Mouse (Mus musculus) heart, postnatal 0 days (tissue): ENCODE measurements around the gene Zcwpw1.

Source experiments
- CTCF ChIP-seq: IDR thresholded peaks from 2 replicates; pipeline ENCODE4 v1.5.1; 2016; ENCODE audit warnings: antibody characterized with exemption, control low read depth, low read depth
- EP300 ChIP-seq: IDR thresholded peaks from 2 replicates; pipeline ENCODE4 v1.6.1; 2016; ENCODE audit warnings: antibody characterized with exemption, low read depth

- TF ChIP-seq CTCF: no peak
- TF ChIP-seq EP300: no peak
Observed at GRCm38 (mm10) chr5:137744197-137744596, 43.4 kb upstream of the Zcwpw1 start.
